Mouse (Mus musculus): ENCODE measurements around the gene Tgfa.

Gene Tgfa

GRCm38 (mm10) chr6:86281573-86282210 lies 86.7 kb downstream of the Tgfa start:
- no peak for DNase-seq (ENCODE audit: low read depth in 2 of 2, low spot score in 2 of 2)

DNA sequence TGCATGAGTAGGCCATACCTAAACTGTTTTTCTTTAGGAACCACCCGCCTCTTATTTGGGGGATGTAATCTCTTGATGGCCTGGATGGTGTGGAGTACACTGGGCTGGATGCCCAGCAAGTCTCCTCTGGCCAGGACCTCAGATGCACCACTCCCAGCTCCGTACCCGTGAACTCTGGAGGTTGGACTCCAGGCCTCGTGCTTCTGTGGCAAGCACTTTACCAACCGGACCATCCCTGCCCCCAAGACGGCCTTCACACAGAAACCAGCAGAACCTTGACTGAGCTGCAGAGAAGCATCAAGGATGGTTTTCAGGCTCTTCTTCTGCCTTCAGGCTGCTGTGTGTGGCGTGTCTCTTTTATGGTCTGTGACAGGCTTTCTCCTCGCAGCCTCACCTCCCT lies 98.3 kb downstream of the Tgfa start:
- no peak for DNase-seq (ENCODE audit: low read depth in 2 of 2, low spot score in 2 of 2)

GRCm38 (mm10) chr6:86295451-86295850 lies 100.4 kb downstream of the Tgfa start:
- no peak for DNase-seq (ENCODE audit: low read depth in 2 of 2, low spot score in 2 of 2)

- DNase-seq (ENCODE audit: low read depth in 2 of 2, low spot score in 2 of 2), result no peak
Observed at GRCm38 (mm10) chr6:86296126-86296525, 101.1 kb downstream of the Tgfa start.

DNA sequence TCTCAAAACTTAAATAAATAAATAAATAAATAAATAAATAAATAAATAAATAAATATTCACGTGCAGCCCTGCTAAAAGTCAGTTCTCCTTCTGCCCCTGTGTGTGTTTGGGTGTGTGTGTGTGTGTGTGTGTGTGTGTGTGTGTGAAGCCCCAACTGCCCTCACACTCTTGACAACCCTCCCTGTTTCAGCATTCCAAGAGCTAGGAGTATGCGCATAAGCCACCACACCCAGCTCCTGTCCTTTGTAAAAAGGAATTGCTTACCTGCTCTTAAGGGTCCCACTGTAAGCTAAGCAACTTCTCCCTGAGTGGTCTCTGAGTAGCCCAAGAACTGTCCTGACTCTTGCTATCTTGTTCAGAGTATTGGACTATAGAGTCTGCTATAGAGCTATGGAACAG lies 101.9 kb downstream of the Tgfa start:
- DNase-seq (ENCODE audit: low read depth in 2 of 2, low spot score in 2 of 2), result no peak

- DNase-seq (ENCODE audit: low read depth in 2 of 2, low spot score in 2 of 2), result no peak
Observed at GRCm38 (mm10) chr6:86298961-86299360, 103.9 kb downstream of the Tgfa start.

GRCm38 (mm10) chr6:86299381-86299780 lies 104.4 kb downstream of the Tgfa start:
- DNase-seq (ENCODE audit: low read depth in 2 of 2, low spot score in 2 of 2), result no peak

- DNase-seq (ENCODE audit: low read depth in 2 of 2, low spot score in 2 of 2), result no peak
Observed at GRCm38 (mm10) chr6:86305680-86306079, 110.7 kb downstream of the Tgfa start.

GRCm38 (mm10) chr6:86314011-86314410 lies 119.0 kb downstream of the Tgfa start:
- no peak for DNase-seq (ENCODE audit: low read depth in 2 of 2, low spot score in 2 of 2)

GRCm38 (mm10) chr6:86317066-86317465 lies 122.0 kb downstream of the Tgfa start:
- no peak for DNase-seq (ENCODE audit: low read depth in 2 of 2, low spot score in 2 of 2)

DNA sequence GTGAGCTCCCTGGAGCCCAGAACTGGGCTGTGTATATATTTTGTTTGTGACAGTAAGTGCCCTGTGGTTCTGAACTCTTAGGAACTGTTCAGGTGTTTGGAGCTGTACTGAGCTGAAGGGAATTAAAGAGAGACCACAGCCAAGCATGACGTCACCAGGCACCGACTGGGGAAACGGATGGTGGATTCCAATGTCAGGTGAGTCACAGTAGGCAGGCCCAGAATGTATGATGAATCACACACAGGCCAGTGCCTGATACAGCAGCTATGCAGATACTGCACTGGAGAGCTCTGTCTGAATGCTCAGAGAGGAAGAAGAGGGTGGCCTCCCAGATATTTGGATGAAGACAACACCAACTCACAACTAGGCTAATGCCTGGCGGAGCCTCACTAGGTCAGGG lies 123.8 kb downstream of the Tgfa start:
- DNase-seq (ENCODE audit: low read depth in 2 of 2, low spot score in 2 of 2), result no peak

GRCm38 (mm10) chr6:86322031-86322563 lies 127.1 kb downstream of the Tgfa start:
- DNase-seq (ENCODE audit: low read depth in 2 of 2, low spot score in 2 of 2), result no peak

GRCm38 (mm10) chr6:86322991-86323390 lies 128.0 kb downstream of the Tgfa start:
- DNase-seq (ENCODE audit: low read depth in 2 of 2, low spot score in 2 of 2), result no peak

GRCm38 (mm10) chr6:86324400-86324799 lies 129.4 kb downstream of the Tgfa start:
- no peak for DNase-seq (ENCODE audit: low read depth in 2 of 2, low spot score in 2 of 2)
